Mouse (Mus musculus) heart, adult 2 months (tissue): Measurements from ENCODE around the gene Enkd1. TPM values are rescaled to one million over a fixed set of nuclear protein-coding genes. Genes with fewer than 3 reads are reported as not detected.

ENCODE experiments used
- DNase-seq, 2 experiments: peaks; one replicate each; pipeline ENCODE4 v3.0.0; 2021
- H3K27ac ChIP-seq: fragments of 200-600 bp; 2 replicates; pipeline ENCODE4 v1.8.1; 2022
- H3K27me3 ChIP-seq: fragments of 200-500 bp; 2 replicates; pipeline ENCODE4 v1.6.1; 2012; ENCODE audit warnings: mild to moderate bottlenecking, low read length, inconsistent platforms, mixed read lengths; ENCODE audit not compliant: control insufficient read depth, insufficient read depth
- H3K36me3 ChIP-seq: fragments of 200-500 bp; 2 replicates; pipeline ENCODE4 v1.6.1; 2012; ENCODE audit warnings: low read length, inconsistent platforms; ENCODE audit not compliant: control insufficient read depth, insufficient read depth
- H3K4me1 ChIP-seq: fragments of 200-500 bp; 2 replicates; pipeline ENCODE4 v1.6.1; 2011; ENCODE audit warnings: low read length; ENCODE audit not compliant: control insufficient read depth, insufficient read depth
- H3K4me3 ChIP-seq: fragments of 200-600 bp; 2 replicates; pipeline ENCODE4 v1.8.1; 2022
- H3K79me2 ChIP-seq: fragments of 200-500 bp; replicated peaks from 2 replicates; pipeline ENCODE4 v1.6.1; 2012; ENCODE audit warnings: mild to moderate bottlenecking, inconsistent platforms, low read length, moderate library complexity, mixed read lengths; ENCODE audit not compliant: control insufficient read depth, insufficient read depth
- H3K9ac ChIP-seq: fragments of 200-500 bp; 2 replicates; pipeline ENCODE4 v1.6.1; 2012; ENCODE audit warnings: low read depth, mild to moderate bottlenecking, control low read depth, inconsistent platforms, low read length, mixed read lengths
- CTCF ChIP-seq: fragments of 200-600 bp; IDR thresholded peaks from 2 replicates; pipeline ENCODE4 v1.8.1; 2022; ENCODE audit warnings: antibody characterized with exemption, mild to moderate bottlenecking, moderate library complexity
- EP300 ChIP-seq: fragments of 200-500 bp; IDR thresholded peaks from 2 replicates; pipeline ENCODE4 v1.6.1; 2011; ENCODE audit warnings: low read depth, low read length, control low read depth; ENCODE audit not compliant: insufficient read depth
- POLR2A ChIP-seq: fragments of 200-500 bp; IDR thresholded peaks from 2 replicates; pipeline ENCODE4 v1.6.1; 2011; ENCODE audit warnings: mild to moderate bottlenecking, low read depth, low read length, control low read depth; ENCODE audit not compliant: insufficient read depth
- WGBS: fragments of 180-500 bp; shearing (Covaris S2); methylation state at CpG from one replicate; pipeline ENCODE4 v1.1.7; 2018; 5-methylcytosine and 5-hydroxymethylcytosine counted together
- intact Hi-C: fragments of 180-260 bp; cut with DNase I; formaldehyde crosslinking; loops from one replicate; pipeline ENCODE4 v1.15.1; 2025
- polyA plus RNA-seq: library from polyadenylated mRNA; depleted of rRNA; stranded (reverse); fragments of >200 nt; gene quantifications from 2 replicates; pipeline ENCODE4 v1.2.3, GENCODE M21; 2012
- total RNA-seq, 2 experiments: library from RNA; stranded (reverse); gene quantifications; 2 replicates each; pipeline ENCODE4 v1.2.3; 2021

Gene Enkd1
- total and polyA plus RNA-seq, 3 experiments, result 1.4 to 2.2 (median 1.9) TPM

- no peak overlapping the region for H3K9ac ChIP-seq
- intact Hi-C loops, result no loop called here
- no peaks in the 10 kb centered on the region for H3K27me3 ChIP-seq
- no peaks in the 10 kb centered on the region for H3K36me3 ChIP-seq
- H3K27ac ChIP-seq, result no peak overlapping the region
- no peak for DNase-seq
- no peaks in the 10 kb centered on the region for H3K79me2 ChIP-seq
- H3K4me3 ChIP-seq, result no peak overlapping the region
- H3K4me1 ChIP-seq, result 0 out of 2 replicates have a peak, but pooled peaks cover 1% of the 10 kb centered on the region
- WGBS, result 91% methylated on average over 5 of the region's 5 CpGs
- TF ChIP-seq CTCF (no peak), POLR2A (no peak), EP300 (no peak)
Measured at GRCm38 (mm10) chr8:105732186-105732585, 24.2 kb upstream of the Enkd1 start.

- TF ChIP-seq EP300 (peak; percentile 97), POLR2A (peak; percentile 72), CTCF (no peak)
- no peaks in the 10 kb centered on the region for H3K27me3 ChIP-seq
- 51% methylated on average over 18 of the region's 18 CpGs for WGBS
Measured at GRCm38 (mm10) chr8:105727397-105728124, 19.6 kb upstream of the Enkd1 start.

GRCm38 (mm10) chr8:105725726-105726125, 17.7 kb upstream of the Enkd1 start:
- Histone ChIP-seq H3K4me3 (no peak overlapping the region), H3K79me2 (no peaks in the 10 kb centered on the region), H3K36me3 (no peaks in the 10 kb centered on the region; the same call in 1 of the 2 replicates), H3K9ac (no peak overlapping the region), H3K27me3 (no peaks in the 10 kb centered on the region), H3K27ac (no peak overlapping the region), H3K4me1 (peaks cover 6% of the 10 kb centered on the region)
- intact Hi-C loops, result no loop called here
- no peak for DNase-seq
- WGBS, result 92% methylated on average over 5 of the region's 5 CpGs
- no peak for TF ChIP-seq POLR2A
- TF ChIP-seq EP300, result no peak
- no peak for TF ChIP-seq CTCF

More at GRCm38 (mm10) chr8:105727397-105728124, 19.6 kb upstream of the Enkd1 start:
- H3K79me2 ChIP-seq, result no peaks in the 10 kb centered on the region
- DNase-seq, result peak; percentile 60 to 80
- peak overlapping the region; percentile 3 for H3K9ac ChIP-seq
- peak overlapping the region; percentile 86 for H3K27ac ChIP-seq
- no peaks in the 10 kb centered on the region; the same call in 1 of the 2 replicates for H3K36me3 ChIP-seq
- H3K4me3 ChIP-seq, result peak overlapping the region; percentile 48
- intact Hi-C loops, result no loop called here
- H3K4me1 ChIP-seq, result peaks cover 6% of the 10 kb centered on the region

- no peak overlapping the region for H3K4me3 ChIP-seq
Measured at GRCm38 (mm10) chr8:105722861-105723260, 14.9 kb upstream of the Enkd1 start.

GRCm38 (mm10) chr8:105719637-105720036, 11.6 kb upstream of the Enkd1 start:
- TF ChIP-seq EP300 (no peak), POLR2A (no peak), CTCF (no peak)
- Histone ChIP-seq H3K9ac (no peak overlapping the region), H3K4me1 (peaks cover 3% of the 10 kb centered on the region; the same call in 1 of the 2 replicates), H3K4me3 (no peak overlapping the region), H3K36me3 (no peaks in the 10 kb centered on the region), H3K79me2 (no peaks in the 10 kb centered on the region), H3K27me3 (no peaks in the 10 kb centered on the region), H3K27ac (peak overlapping the region; percentile 23)
- intact Hi-C loops, result no loop called here
- 71% methylated on average over 4 of the region's 4 CpGs for WGBS
- DNase-seq, result no peak

More at GRCm38 (mm10) chr8:105722861-105723260, 14.9 kb upstream of the Enkd1 start:
- TF ChIP-seq POLR2A (no peak), EP300 (no peak)
- Histone ChIP-seq H3K79me2 (no peaks in the 10 kb centered on the region), H3K9ac (no peak overlapping the region), H3K36me3 (no peaks in the 10 kb centered on the region; the same call in 1 of the 2 replicates), H3K27me3 (no peaks in the 10 kb centered on the region), H3K27ac (no peak overlapping the region), H3K4me1 (peaks cover 5% of the 10 kb centered on the region)
- intact Hi-C loops, result loop anchor here (2.0 kb wide), 1 partner anchor 18 kb away; no protein-coding TSS in a partner anchor
- no peak for DNase-seq
- 87% methylated on average over 9 of the region's 9 CpGs for WGBS
